Mouse (Mus musculus): ENCODE data around the gene Sh2d1b1. TPM values are rescaled to one million over a fixed set of nuclear protein-coding genes. Genes with fewer than 3 reads are reported as not detected.

Gene Sh2d1b1
- polyA plus RNA-seq, 1 experiment from 2014 or later, result not detected

Other genes with a start within 250 kb of the Sh2d1b1 start
- gene Ddr2, start 166.6 kb upstream of the Sh2d1b1 start, polyA plus RNA-seq (2015; fragmentation: Nextera tagmentation; extraction: Ambion mirVana), result 7.0 and 7.9 TPM in 2 replicates
- 63.6 and 65.6 TPM in 2 replicates for gene Uap1, start 102.4 kb upstream of the Sh2d1b1 start, polyA plus RNA-seq (2015; fragmentation: Nextera tagmentation; extraction: Ambion mirVana)
- 9.6 and 9.7 TPM in 2 replicates for gene Uhmk1, start 61.9 kb upstream of the Sh2d1b1 start, polyA plus RNA-seq (2015; fragmentation: Nextera tagmentation; extraction: Ambion mirVana)
- gene Sh2d1b2, start 44.6 kb upstream of the Sh2d1b1 start, polyA plus RNA-seq (2015; fragmentation: Nextera tagmentation; extraction: Ambion mirVana), result not detected in 2 replicates
- gene Gm7694, start 29.0 kb downstream of the Sh2d1b1 start, polyA plus RNA-seq (2015; fragmentation: Nextera tagmentation; extraction: Ambion mirVana), result 1.5 and 1.7 TPM in 2 replicates
- gene Spata46, start 31.5 kb downstream of the Sh2d1b1 start, polyA plus RNA-seq (2015; fragmentation: Nextera tagmentation; extraction: Ambion mirVana), result 0.76 and 0.90 TPM in 2 replicates